Mouse (Mus musculus): ENCODE results near the gene Vmn1r38.
"Not testable (repeated sequence)": the region's sequence is repeated elsewhere in the genome, so short reads cannot be mapped to it uniquely, and the experiment has no call there.

Gene Vmn1r38

GRCm38 (mm10) chr6:66782527-66782926 lies at the start of gene Vmn1r38:
Vmn1r38 (minus strand) TSS chr6:66782627.
- not testable (repeated sequence) for DNase-seq (ENCODE audit: low read depth, low spot score)

- DNase-seq (ENCODE audit: low read depth, low spot score), result no peak
Measured at GRCm38 (mm10) chr6:66810509-66810908, 28.1 kb upstream of the Vmn1r38 start, which contains the start of gene Vmn1r39. Vmn1r39 (minus strand) TSS chr6:66810609.

GRCm38 (mm10) chr6:66806311-66806710 lies 23.9 kb upstream of the Vmn1r38 start:
- no peak for DNase-seq (ENCODE audit: low read depth, low spot score)

GRCm38 (mm10) chr6:66805713-66806112 lies 23.3 kb upstream of the Vmn1r38 start:
- no peak for DNase-seq (ENCODE audit: low read depth, low spot score)

GRCm38 (mm10) chr6:66729082-66729481 lies 53.3 kb downstream of the Vmn1r38 start, which contains the start of gene Vmn1r37:
Vmn1r37 (plus strand) TSS chr6:66729382.
- not testable (repeated sequence) for DNase-seq (ENCODE audit: low read depth, low spot score)
